Mouse (Mus musculus): ENCODE measurements at regions not wholly inside any gene's neighbourhood (a gene's known extent, or its start where the extent isn't known, plus 50 kb on each side); places are given as distances from the start of the nearest gene placed in this dataset.

- no peak for DNase-seq (ENCODE audit: low spot score in 2 of 2)
Observed at GRCm38 (mm10) chr8:26677584-26678138, 299.5 kb upstream of the Zfp703 start.

- no peak for DNase-seq (ENCODE audit: low spot score in 2 of 2)
Observed at GRCm38 (mm10) chr8:26680891-26681381, 296.2 kb upstream of the Zfp703 start.

GRCm38 (mm10) chr8:26687146-26687545 lies 290.0 kb upstream of the Zfp703 start:
- DNase-seq (ENCODE audit: low spot score in 2 of 2): peak in 1 of 2 experiments; percentile 9

GRCm38 (mm10) chr8:26688035-26688434 lies 289.1 kb upstream of the Zfp703 start:
- no peak for DNase-seq (ENCODE audit: low spot score in 2 of 2)

- no peak for DNase-seq (ENCODE audit: low spot score in 2 of 2)
Observed at GRCm38 (mm10) chr8:26688745-26689478, 288.2 kb upstream of the Zfp703 start.

- no peak for DNase-seq (ENCODE audit: low spot score in 2 of 2)
Observed at GRCm38 (mm10) chr8:26689479-26690177, 287.5 kb upstream of the Zfp703 start.

GRCm38 (mm10) chr8:26690178-26690735 lies 286.9 kb upstream of the Zfp703 start:
- no peak for DNase-seq (ENCODE audit: low spot score in 2 of 2)

- DNase-seq (ENCODE audit: low spot score in 2 of 2): no peak
Observed at GRCm38 (mm10) chr8:26697579-26698084, 279.5 kb upstream of the Zfp703 start.

GRCm38 (mm10) chr8:26698580-26698979 lies 278.5 kb upstream of the Zfp703 start:
- DNase-seq (ENCODE audit: low spot score in 2 of 2): no peak

GRCm38 (mm10) chr8:26706048-26706767 lies 270.9 kb upstream of the Zfp703 start:
- no peak for DNase-seq (ENCODE audit: low spot score in 2 of 2)

- no peak for DNase-seq (ENCODE audit: low spot score in 2 of 2)
Observed at GRCm38 (mm10) chr8:26706768-26707156, 270.4 kb upstream of the Zfp703 start.

- DNase-seq (ENCODE audit: low spot score in 2 of 2): no peak
Observed at GRCm38 (mm10) chr8:26713836-26714235, 263.3 kb upstream of the Zfp703 start.

GRCm38 (mm10) chr8:26714714-26715113 lies 262.4 kb upstream of the Zfp703 start:
- no peak for DNase-seq (ENCODE audit: low spot score in 2 of 2)

GRCm38 (mm10) chr8:26718409-26719355 lies 258.4 kb upstream of the Zfp703 start:
- DNase-seq (ENCODE audit: low spot score in 2 of 2): no peak

GRCm38 (mm10) chr8:26722766-26723165 lies 254.4 kb upstream of the Zfp703 start:
- DNase-seq (ENCODE audit: low spot score in 2 of 2): no peak

- no peak for DNase-seq (ENCODE audit: low spot score in 2 of 2)
Observed at GRCm38 (mm10) chr8:26724628-26725027, 252.5 kb upstream of the Zfp703 start.

GRCm38 (mm10) chr8:26725521-26725920 lies 251.6 kb upstream of the Zfp703 start:
- DNase-seq (ENCODE audit: low spot score in 2 of 2): no peak

- no peak for DNase-seq (ENCODE audit: low spot score in 2 of 2)
Observed at GRCm38 (mm10) chr8:26729351-26729750, 247.8 kb upstream of the Zfp703 start.

- DNase-seq (ENCODE audit: low spot score in 2 of 2): no peak
Observed at GRCm38 (mm10) chr8:26731111-26731510, 246.0 kb upstream of the Zfp703 start.

GRCm38 (mm10) chr8:26744424-26744823 lies 232.7 kb upstream of the Zfp703 start:
- DNase-seq (ENCODE audit: low spot score in 2 of 2): no peak
